Mouse (Mus musculus) cerebellum, adult (tissue): ENCODE measurements around the gene Slc22a23.

Experiments used
- ATAC-seq: cut with Nextera tagmentation; 2 replicates; pipeline ENCODE4 v1.9.2; 2017; ENCODE audit warnings: mild to moderate bottlenecking, moderate library complexity, mixed read lengths; ENCODE audit not compliant: insufficient number of reproducible peaks, low FRiP score, low TSS enrichment

The Slc22a23 gene

GRCm38 (mm10) chr13:34195676-34196075, 149.3 kb downstream of the Slc22a23 start:
- no peak for ATAC-seq

- ATAC-seq: no peak
Measured at GRCm38 (mm10) chr13:34193384-34193783, 151.6 kb downstream of the Slc22a23 start.

GRCm38 (mm10) chr13:34192414-34193191, 152.4 kb downstream of the Slc22a23 start:
- ATAC-seq: no peak

- peak; percentile 81 for ATAC-seq
Measured at GRCm38 (mm10) chr13:34187571-34187970, 157.4 kb downstream of the Slc22a23 start.

GRCm38 (mm10) chr13:34185371-34185770, 159.6 kb downstream of the Slc22a23 start:
- ATAC-seq: no peak

- no peak for ATAC-seq
Measured at GRCm38 (mm10) chr13:34181624-34182023, 163.4 kb downstream of the Slc22a23 start.

- ATAC-seq: no peak
Measured at GRCm38 (mm10) chr13:34174025-34174424, 171.0 kb downstream of the Slc22a23 start.

GRCm38 (mm10) chr13:34163304-34163975, 181.5 kb downstream of the Slc22a23 start:
- ATAC-seq: peak; percentile 9

- peak; percentile 92 for ATAC-seq
Measured at GRCm38 (mm10) chr13:34162491-34163303, 182.3 kb downstream of the Slc22a23 start, which contains the start of gene Psmg4. Psmg4 (plus strand) TSS chr13:34162964.

- ATAC-seq: no peak
Measured at GRCm38 (mm10) chr13:34159926-34160325, 185.1 kb downstream of the Slc22a23 start.

GRCm38 (mm10) chr13:34157596-34158157, 187.3 kb downstream of the Slc22a23 start:
- no peak for ATAC-seq

GRCm38 (mm10) chr13:34156840-34157185, 188.2 kb downstream of the Slc22a23 start:
- peak; percentile 72 for ATAC-seq

GRCm38 (mm10) chr13:34156133-34156839, 188.7 kb downstream of the Slc22a23 start:
- 0 out of 2 replicates have a peak, but pooled peaks have one; percentile 1 for ATAC-seq

GRCm38 (mm10) chr13:34154931-34155272, 190.1 kb downstream of the Slc22a23 start:
- no peak for ATAC-seq

- ATAC-seq: 0 out of 2 replicates have a peak, but pooled peaks have one; percentile 8
Measured at GRCm38 (mm10) chr13:34154217-34154930, 190.6 kb downstream of the Slc22a23 start.

- peak; percentile 11 for ATAC-seq
Measured at GRCm38 (mm10) chr13:34153254-34154011, 191.5 kb downstream of the Slc22a23 start.

- no peak for ATAC-seq
Measured at GRCm38 (mm10) chr13:34152695-34153094, 192.3 kb downstream of the Slc22a23 start.

- no peak for ATAC-seq
Measured at GRCm38 (mm10) chr13:34151425-34151824, 193.6 kb downstream of the Slc22a23 start.
